Mouse (Mus musculus): ENCODE measurements at regions not wholly inside any gene's neighbourhood (a gene's known extent, or its start where the extent isn't known, plus 50 kb on each side); places are given as distances from the start of the nearest gene placed in this dataset.
"Not testable (repeated sequence)": the region's sequence is repeated elsewhere in the genome, so short reads cannot be mapped to it uniquely, and the experiment has no call there.

DNA sequence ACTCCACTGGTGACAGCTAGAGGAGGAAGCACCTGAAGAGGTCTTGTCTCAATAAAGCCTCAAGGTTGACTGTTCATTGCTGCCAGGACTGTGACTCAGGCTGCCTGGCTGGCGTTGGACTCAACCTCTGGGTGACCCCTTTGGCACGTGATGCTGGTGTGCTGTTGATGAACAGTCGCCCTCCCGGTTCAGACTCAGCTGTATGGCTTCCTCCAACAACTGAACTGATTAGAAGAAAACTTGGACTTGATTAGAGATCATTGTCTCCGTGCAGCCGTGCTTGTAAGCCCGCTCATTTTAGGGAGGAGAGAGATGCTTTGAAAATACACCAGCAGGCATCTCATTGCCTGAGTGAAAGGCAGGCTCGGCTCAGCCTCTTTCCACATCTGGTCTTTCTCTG lies 103.2 kb upstream of the Nxpe4 start:
- H3K27me3 ChIP-seq (replicated peaks), result no peaks in the 10 kb centered on the region
- no peak overlapping the region for H3K27ac ChIP-seq
- no peak for ATAC-seq (ENCODE audit: low FRiP score, low read depth)
- WGBS, result 68% methylated on average over 8 of the region's 8 CpGs
- no peak overlapping the region for H3K4me2 ChIP-seq (replicated peaks)
- no peaks in the 10 kb centered on the region for H3K9me3 ChIP-seq
- no peak overlapping the region for H3K4me3 ChIP-seq
- peaks cover 5% of the 10 kb centered on the region; the same call in 1 of the 2 replicates for H3K4me1 ChIP-seq
- H3K36me3 ChIP-seq, result no peaks in the 10 kb centered on the region
- no peak overlapping the region for H3K9ac ChIP-seq

DNA sequence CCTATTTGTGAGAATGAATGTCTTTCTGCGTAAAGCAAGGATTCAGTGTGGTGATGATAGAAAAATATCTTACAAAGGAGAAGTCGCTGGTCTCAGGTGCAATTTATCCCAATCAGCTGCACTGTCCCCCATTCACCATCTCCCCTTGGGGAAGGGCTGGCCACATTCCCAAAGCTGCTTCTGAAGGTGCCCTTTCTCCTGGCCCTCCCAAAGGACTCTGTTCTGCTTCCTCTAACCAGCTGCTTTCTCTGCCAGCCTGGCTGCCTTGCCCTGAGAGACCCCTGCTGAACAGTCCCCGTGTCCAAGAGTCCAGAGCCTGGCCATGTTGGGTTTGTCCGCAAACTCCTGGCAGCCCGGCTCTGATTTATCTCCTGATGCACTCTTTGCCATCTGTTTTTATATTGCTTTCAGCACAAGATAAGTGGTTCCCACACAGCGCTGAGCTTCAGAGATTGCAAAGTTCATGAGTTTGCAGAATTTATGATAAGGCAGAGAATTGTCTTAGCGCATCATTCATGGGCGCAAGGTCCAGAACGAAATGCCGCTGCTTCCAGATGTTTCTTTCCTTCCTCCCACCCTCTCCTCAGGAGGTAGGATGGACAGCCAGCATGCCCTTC lies 102.2 kb upstream of the Nxpe4 start:
- H3K4me1 ChIP-seq, result peaks cover 5% of the 10 kb centered on the region; the same call in 1 of the 2 replicates
- H3K27ac ChIP-seq, result no peak overlapping the region
- H3K9ac ChIP-seq, result no peak overlapping the region
- no peak overlapping the region for H3K4me3 ChIP-seq
- no peaks in the 10 kb centered on the region for H3K36me3 ChIP-seq
- no peaks in the 10 kb centered on the region for H3K9me3 ChIP-seq
- WGBS, result 88% methylated on average over 10 of the region's 10 CpGs
- H3K4me2 ChIP-seq (replicated peaks), result no peak overlapping the region
- no peak for ATAC-seq (ENCODE audit: low FRiP score, low read depth)
- no peaks in the 10 kb centered on the region for H3K27me3 ChIP-seq (replicated peaks)

DNA sequence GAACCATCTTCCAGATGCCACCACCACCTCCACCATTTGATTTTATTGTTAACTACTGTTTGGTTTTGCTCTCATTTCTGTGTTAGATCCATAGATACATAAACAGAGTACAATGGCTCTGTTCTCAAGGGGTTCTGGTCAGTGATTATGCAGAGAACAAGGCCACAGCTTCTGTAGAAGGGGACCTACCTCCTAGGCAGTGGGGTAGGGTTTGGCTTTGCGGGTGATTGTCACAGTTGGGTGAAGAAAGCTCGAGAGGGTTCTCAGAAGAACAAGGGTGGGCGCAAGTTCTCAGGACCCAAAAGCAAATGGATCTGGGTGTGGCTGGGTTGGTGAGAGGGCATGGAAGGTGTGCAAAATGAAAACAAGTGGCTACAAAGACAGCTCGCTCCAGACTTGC lies 100.8 kb upstream of the Nxpe4 start:
- Histone ChIP-seq H3K4me3 (no peak overlapping the region), H3K27me3 (replicated peaks) (no peaks in the 10 kb centered on the region), H3K36me3 (no peaks in the 10 kb centered on the region), H3K27ac (no peak overlapping the region), H3K4me2 (replicated peaks) (no peak overlapping the region), H3K4me1 (no peaks in the 10 kb centered on the region), H3K9ac (no peak overlapping the region), H3K9me3 (no peaks in the 10 kb centered on the region)
- ATAC-seq (ENCODE audit: low FRiP score, low read depth), result no peak
- 90% methylated on average over 4 of the region's 4 CpGs for WGBS

DNA sequence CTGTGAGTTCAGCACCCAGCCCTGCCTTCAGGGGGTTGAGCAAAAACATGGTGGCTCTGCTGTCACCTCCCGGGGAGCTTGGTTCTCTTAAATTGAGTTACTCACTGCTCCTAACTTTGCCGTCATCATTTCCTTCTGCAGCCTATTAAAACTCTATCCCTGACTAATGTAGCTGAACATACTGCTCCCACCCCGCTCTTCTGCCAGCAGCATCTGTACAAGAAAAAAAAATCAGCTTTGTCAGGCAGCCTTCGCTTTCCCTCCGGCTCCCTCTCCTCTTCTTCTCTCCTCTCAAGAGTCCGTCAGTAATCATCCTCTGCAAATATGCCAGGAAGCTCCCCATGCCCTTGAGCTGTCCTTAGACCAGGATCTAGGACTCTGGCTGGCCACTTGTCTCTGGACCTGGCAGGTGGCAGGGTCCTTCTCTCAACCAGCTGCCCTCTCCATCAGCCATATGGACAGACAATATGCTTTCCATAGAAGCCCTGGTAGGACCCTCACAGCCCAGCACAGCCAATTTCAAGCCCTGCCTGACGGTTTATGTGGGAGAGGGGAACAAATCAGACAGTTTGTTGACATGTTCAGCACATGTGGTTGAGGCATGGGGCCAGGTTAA lies 95.0 kb upstream of the Nxpe4 start:
- WGBS, result 71% methylated on average over 7 of the region's 7 CpGs
- H3K27ac ChIP-seq, result no peak overlapping the region
- H3K27me3 ChIP-seq (replicated peaks), result no peaks in the 10 kb centered on the region

DNA sequence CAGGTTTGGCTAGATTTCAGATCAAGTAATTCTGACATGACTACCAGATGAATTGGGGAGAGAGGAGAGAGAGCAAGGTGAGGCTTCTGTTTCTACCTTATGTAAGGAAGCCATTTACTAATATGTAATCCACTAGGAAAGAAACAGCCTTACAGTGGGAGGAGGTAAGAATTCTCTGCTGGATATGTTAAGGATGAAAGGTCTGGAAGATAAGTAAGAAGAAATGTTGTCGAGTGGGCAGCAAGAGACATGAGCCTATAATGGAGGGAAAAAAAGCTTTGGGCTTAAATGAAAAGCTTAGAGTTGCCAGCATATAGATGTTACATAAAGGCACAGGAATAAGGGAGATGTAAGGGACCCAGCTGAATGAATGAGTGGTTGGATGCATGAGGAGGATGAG lies 89.2 kb upstream of the Nxpe4 start:
- Histone ChIP-seq H3K27me3 (replicated peaks) (no peaks in the 10 kb centered on the region), H3K4me2 (replicated peaks) (no peak overlapping the region), H3K9ac (no peak overlapping the region), H3K36me3 (no peaks in the 10 kb centered on the region), H3K4me3 (no peak overlapping the region), H3K27ac (no peak overlapping the region), H3K4me1 (no peaks in the 10 kb centered on the region), H3K9me3 (no peaks in the 10 kb centered on the region)
- ATAC-seq (ENCODE audit: low FRiP score, low read depth), result no peak
- 81% methylated on average over 1 of the region's 1 CpGs for WGBS

More for the DNA sequence above, 95.0 kb upstream of the Nxpe4 start:
- H3K36me3 ChIP-seq, result no peaks in the 10 kb centered on the region
- H3K4me3 ChIP-seq, result no peak overlapping the region
- H3K9me3 ChIP-seq, result no peaks in the 10 kb centered on the region
- no peak for ATAC-seq (ENCODE audit: low FRiP score, low read depth)
- H3K4me2 ChIP-seq (replicated peaks), result no peak overlapping the region
- H3K9ac ChIP-seq, result no peak overlapping the region
- H3K4me1 ChIP-seq, result peaks cover 3% of the 10 kb centered on the region; the same call in 1 of the 2 replicates

DNA sequence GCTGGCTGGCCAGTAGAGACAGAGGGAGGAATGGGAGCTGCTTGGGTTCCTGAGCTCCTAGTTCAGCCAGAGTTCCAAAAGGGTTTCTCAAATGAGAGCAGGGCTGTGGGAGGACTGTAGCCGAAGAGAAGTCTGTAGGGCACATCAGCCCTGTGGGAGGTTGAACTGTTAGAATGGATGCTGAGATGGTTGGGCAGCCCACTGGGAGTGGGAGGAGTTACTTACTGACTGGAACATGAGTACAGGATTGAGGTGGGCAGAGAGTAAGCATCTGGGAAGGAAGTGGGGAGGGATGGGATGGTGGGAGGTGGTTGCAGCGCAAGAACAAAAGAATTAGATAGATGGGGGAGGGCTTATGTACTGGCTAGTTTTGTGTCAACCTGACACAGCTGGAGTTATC lies 88.7 kb upstream of the Nxpe4 start:
- 73% methylated on average over 2 of the region's 2 CpGs for WGBS

DNA sequence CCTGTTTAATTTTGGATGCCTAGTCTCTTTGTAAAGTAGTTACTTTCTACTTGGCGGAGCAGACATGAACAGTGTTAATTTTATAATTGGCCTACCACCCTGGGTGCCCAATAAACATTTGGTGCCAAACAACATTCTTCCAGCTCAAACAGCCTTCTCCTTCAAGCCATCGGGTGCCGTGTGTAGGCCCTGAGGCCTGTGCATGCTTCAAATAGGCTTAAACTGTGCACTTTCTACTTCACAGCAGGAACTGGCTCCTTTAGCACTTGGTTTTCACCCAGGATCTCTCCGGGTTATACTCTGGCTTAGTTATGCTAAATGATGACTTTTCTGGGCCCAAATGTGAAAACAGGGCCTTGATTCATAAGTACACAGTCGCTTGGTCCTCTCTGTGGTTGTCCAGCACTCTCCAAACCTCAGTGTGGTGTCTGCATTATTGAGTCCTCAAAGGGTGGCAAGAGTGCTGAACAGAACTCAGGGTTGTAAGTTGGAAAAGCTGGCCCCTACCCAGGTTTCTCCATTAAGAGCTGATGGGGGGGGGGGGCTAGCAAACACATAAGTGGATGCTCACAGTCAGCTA lies 86.1 kb upstream of the Nxpe4 start:
- 83% methylated on average over 5 of the region's 5 CpGs for WGBS

More for the DNA sequence above, 88.7 kb upstream of the Nxpe4 start:
- no peaks in the 10 kb centered on the region for H3K36me3 ChIP-seq
- no peak overlapping the region for H3K27ac ChIP-seq
- H3K9ac ChIP-seq, result no peak overlapping the region
- H3K27me3 ChIP-seq (replicated peaks), result no peaks in the 10 kb centered on the region
- no peaks in the 10 kb centered on the region for H3K4me1 ChIP-seq
- H3K4me2 ChIP-seq (replicated peaks), result no peak overlapping the region
- ATAC-seq (ENCODE audit: low FRiP score, low read depth), result no peak
- no peaks in the 10 kb centered on the region for H3K9me3 ChIP-seq
- no peak overlapping the region for H3K4me3 ChIP-seq

DNA sequence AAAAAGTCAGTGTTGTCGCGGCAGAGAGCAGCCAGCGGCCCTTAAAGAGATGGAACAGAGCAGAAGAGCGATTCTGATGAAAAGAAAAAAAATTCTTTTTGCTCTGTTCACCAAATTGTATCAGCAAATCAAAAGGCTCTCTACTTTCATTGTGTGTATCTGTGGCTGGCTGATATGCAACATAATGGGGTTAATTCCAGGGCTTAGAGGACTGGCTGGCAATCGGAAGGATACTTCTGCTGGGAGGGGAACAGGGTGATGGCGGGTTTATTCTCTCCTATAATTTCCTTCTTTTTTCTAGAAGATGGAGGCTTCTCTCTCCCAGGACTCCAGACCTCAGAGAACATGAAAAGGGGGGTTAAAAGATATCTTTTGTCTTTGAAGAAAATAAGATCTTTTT lies 79.4 kb upstream of the Nxpe4 start:
- WGBS, result 56% methylated on average over 6 of the region's 6 CpGs
- Histone ChIP-seq H3K27ac (no peak overlapping the region), H3K36me3 (no peaks in the 10 kb centered on the region), H3K9ac (no peak overlapping the region), H3K4me1 (no peaks in the 10 kb centered on the region), H3K4me2 (replicated peaks) (no peak overlapping the region), H3K4me3 (no peak overlapping the region), H3K27me3 (replicated peaks) (no peaks in the 10 kb centered on the region), H3K9me3 (no peaks in the 10 kb centered on the region)
- ATAC-seq (ENCODE audit: low FRiP score, low read depth), result no peak

More for the DNA sequence above, 86.1 kb upstream of the Nxpe4 start:
- Histone ChIP-seq H3K36me3 (no peaks in the 10 kb centered on the region), H3K27ac (no peak overlapping the region), H3K9ac (no peak overlapping the region), H3K27me3 (replicated peaks) (no peaks in the 10 kb centered on the region), H3K4me3 (no peak overlapping the region), H3K9me3 (no peaks in the 10 kb centered on the region), H3K4me1 (no peaks in the 10 kb centered on the region), H3K4me2 (replicated peaks) (no peak overlapping the region)
- no peak for ATAC-seq (ENCODE audit: low FRiP score, low read depth)

DNA sequence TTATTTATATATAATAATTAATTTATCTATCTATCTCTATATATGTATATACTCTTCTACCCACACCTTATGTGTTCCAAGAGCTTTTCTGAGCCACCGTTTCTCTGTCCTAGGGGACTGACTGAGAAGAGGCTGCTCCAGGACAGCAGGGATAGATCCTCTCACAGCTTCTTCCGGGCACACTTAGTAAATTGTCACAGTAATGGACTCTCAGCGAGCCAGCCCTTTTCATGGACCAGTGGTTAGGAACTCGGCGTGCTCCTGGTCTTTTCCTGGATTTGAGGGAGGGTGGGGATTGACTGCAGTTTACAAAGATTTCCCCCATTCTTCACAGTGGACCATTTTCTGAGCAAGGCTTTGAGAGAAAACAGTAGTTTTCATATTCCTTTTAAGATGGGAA lies 77.6 kb upstream of the Nxpe4 start:
- 59% methylated on average over 5 of the region's 5 CpGs for WGBS
- not testable (repeated sequence) for H3K36me3 ChIP-seq

DNA sequence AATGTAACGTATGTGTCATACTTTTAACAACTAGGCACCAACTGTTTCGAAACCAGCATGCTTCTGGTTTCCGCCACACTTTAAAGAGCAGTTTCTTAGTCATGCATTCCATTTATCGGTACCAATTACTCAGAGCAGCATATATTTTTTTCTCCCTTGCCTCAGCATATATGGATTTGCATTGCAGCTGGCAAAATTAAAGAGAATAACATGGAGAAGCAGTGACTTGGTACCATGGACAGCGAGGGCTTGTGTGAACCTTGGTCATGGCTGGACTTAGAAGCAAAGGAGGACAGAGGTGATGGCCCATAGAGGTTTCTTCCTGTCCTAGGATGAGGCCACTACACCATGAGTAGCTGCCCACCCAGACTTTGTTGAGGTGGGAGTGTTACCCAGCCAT lies 72.2 kb upstream of the Nxpe4 start:
- WGBS, result 96% methylated on average over 5 of the region's 5 CpGs
- no peaks in the 10 kb centered on the region for H3K4me1 ChIP-seq
- ATAC-seq (ENCODE audit: low FRiP score, low read depth), result no peak
- H3K9me3 ChIP-seq, result no peaks in the 10 kb centered on the region
- no peaks in the 10 kb centered on the region for H3K36me3 ChIP-seq
- no peaks in the 10 kb centered on the region for H3K27me3 ChIP-seq (replicated peaks)
- H3K4me2 ChIP-seq (replicated peaks), result no peak overlapping the region
- H3K4me3 ChIP-seq, result no peak overlapping the region
- H3K27ac ChIP-seq, result no peak overlapping the region
- H3K9ac ChIP-seq, result no peak overlapping the region

More for the DNA sequence above, 77.6 kb upstream of the Nxpe4 start:
- not testable (repeated sequence) for H3K4me2 ChIP-seq (replicated peaks); H3K27me3 ChIP-seq (replicated peaks); H3K4me3 ChIP-seq; H3K9ac ChIP-seq; H3K9me3 ChIP-seq; H3K27ac ChIP-seq; H3K4me1 ChIP-seq; ATAC-seq (ENCODE audit: low FRiP score, low read depth)

DNA sequence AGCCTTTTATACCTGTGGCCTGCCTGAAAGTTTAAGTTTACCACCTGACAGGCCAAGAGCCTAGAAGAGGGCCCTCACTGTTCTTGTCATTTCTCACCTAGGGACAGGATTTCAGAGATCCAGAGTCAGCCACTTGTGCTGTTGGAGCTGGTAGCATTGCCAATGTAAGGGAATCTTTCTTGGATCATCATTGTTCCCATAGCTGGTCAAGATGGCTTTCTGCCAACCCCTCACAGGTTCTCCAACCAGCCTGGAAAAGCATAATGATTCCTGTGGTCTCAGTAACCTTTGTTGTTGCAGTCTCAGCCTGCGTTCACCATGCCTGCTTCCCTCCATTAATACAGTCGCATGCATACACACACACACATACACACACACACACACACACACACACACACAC lies 67.1 kb upstream of the Nxpe4 start:
- Histone ChIP-seq H3K4me2 (replicated peaks) (no peak overlapping the region), H3K4me3 (no peak overlapping the region), H3K27ac (no peak overlapping the region), H3K4me1 (no peaks in the 10 kb centered on the region), H3K27me3 (replicated peaks) (no peaks in the 10 kb centered on the region), H3K9ac (no peak overlapping the region), H3K36me3 (no peaks in the 10 kb centered on the region), H3K9me3 (no peaks in the 10 kb centered on the region)
- 59% methylated on average over 2 of the region's 2 CpGs for WGBS
- ATAC-seq (ENCODE audit: low FRiP score, low read depth), result no peak

DNA sequence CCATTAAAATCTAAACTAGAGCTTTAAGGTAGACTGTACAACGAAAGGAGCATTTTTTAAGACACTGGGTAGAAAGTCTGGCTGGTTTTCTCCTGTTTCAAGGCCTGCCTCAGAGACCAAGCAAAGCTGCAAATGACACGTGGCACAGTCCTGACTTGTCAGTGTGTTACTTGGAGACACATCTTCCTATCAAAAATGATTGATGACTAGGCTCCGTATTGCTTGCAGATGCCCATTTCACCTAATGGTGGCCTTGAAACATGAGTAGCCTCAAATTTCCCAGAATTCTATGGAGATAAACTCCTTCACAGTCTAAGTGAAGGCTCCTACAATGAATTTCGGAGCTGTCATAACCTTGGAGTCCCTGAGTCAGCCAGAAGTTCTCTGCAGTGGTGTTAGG lies 62.0 kb upstream of the Nxpe4 start:
- ATAC-seq (ENCODE audit: low FRiP score, low read depth), result no peak
- no peak overlapping the region for H3K9ac ChIP-seq
- no peaks in the 10 kb centered on the region for H3K9me3 ChIP-seq
- no peaks in the 10 kb centered on the region for H3K36me3 ChIP-seq
- 72% methylated on average over 4 of the region's 4 CpGs for WGBS
- no peaks in the 10 kb centered on the region for H3K27me3 ChIP-seq (replicated peaks)
- H3K4me1 ChIP-seq, result no peaks in the 10 kb centered on the region
- no peak overlapping the region for H3K4me3 ChIP-seq
- no peak overlapping the region for H3K27ac ChIP-seq
- no peak overlapping the region for H3K4me2 ChIP-seq (replicated peaks)

Data from neural tube, embryonic 12.5 days (tissue).